ENCODE assay signal across 23 mouse cellular contexts in genomic region chr11:99208105-99208669, GRCm38 (mm10). TPM values are rescaled to one million over a fixed set of nuclear protein-coding genes. Genes with fewer than 3 reads are reported as not detected.
A peak's percentile ranks its signal among the peaks of the same experiment; 100 is the strongest.
DNase-seq lines count a peak whose midpoint lies in the region; ATAC-seq lines count a peak whose summit lies in the region.
"Had no signal": no experiment of that assay in that cellular context is flagged by ENCODE, and none has a peak within 500 bp of the region (broad histone marks: within the 10 kb centered on the region; RNA-seq: fewer than 3 reads in every experiment).

No protein-coding gene starts in this region.

- H3K9ac ChIP-seq in limb, embryonic 11.5 days (ENCODE audit: low read length), result no peak overlapping the region
- 0 out of 2 replicates have a peak overlapping the region, but pooled peaks have one; percentile 25 for H3K9ac ChIP-seq in heart, embryonic 14.5 days (ENCODE audit: low read length)
- no peak overlapping the region for H3K9ac ChIP-seq in hindbrain, embryonic 14.5 days
- H3K9ac ChIP-seq: hindbrain, embryonic 12.5 days; intestine, embryonic 15.5 days; liver, postnatal 0 days had no signal

- H3K27me3 ChIP-seq in limb, embryonic 11.5 days (ENCODE audit: control insufficient read depth, insufficient read depth, low read length), result no peaks in the 10 kb centered on the region
- H3K27me3 ChIP-seq in limb, embryonic 10.5 days (ENCODE audit: low read depth, poor library complexity, severe bottlenecking), result no peaks in the 10 kb centered on the region
- no peaks in the 10 kb centered on the region for H3K27me3 ChIP-seq in heart, embryonic 14.5 days (ENCODE audit: control insufficient read depth, insufficient read depth, low read length)
- H3K27me3 ChIP-seq in hindbrain, embryonic 14.5 days (ENCODE audit: control insufficient read depth, insufficient read depth, low read length), result no peaks in the 10 kb centered on the region
- H3K27me3 ChIP-seq: hindbrain, embryonic 12.5 days; intestine, embryonic 15.5 days; Patski had no signal

- 74% methylated on average over 8 of the region's 8 CpGs for WGBS in limb, embryonic 11.5 days
- WGBS in limb, embryonic 10.5 days, result 88% methylated on average over 8 of the region's 8 CpGs
- WGBS in heart, embryonic 14.5 days, result 31% methylated on average over 8 of the region's 8 CpGs
- WGBS in hindbrain, embryonic 14.5 days, result 82% methylated on average over 8 of the region's 8 CpGs

- no peak overlapping the region for H3K4me3 ChIP-seq in limb, embryonic 11.5 days (ENCODE audit: low read depth, low read length)
- no peak overlapping the region for H3K4me3 ChIP-seq in limb, embryonic 10.5 days
- no peak overlapping the region for H3K4me3 ChIP-seq in heart, embryonic 14.5 days (ENCODE audit: control insufficient read depth in 1 of 2, insufficient read depth in 1 of 2, low read depth in 1 of 2, low read length in 2 of 2)
- H3K4me3 ChIP-seq in hindbrain, embryonic 14.5 days (replicated peaks; ENCODE audit: low read length), result no peak overlapping the region
- H3K4me3 ChIP-seq: hindbrain, embryonic 12.5 days; intestine, embryonic 15.5 days had no signal

- H3K9me3 ChIP-seq in limb, embryonic 11.5 days (ENCODE audit: control insufficient read depth, low read length), result no peaks in the 10 kb centered on the region
- no peaks in the 10 kb centered on the region for H3K9me3 ChIP-seq in limb, embryonic 10.5 days (replicated peaks)
- no peaks in the 10 kb centered on the region for H3K9me3 ChIP-seq in heart, embryonic 14.5 days (ENCODE audit: control insufficient read depth, low read length)
- no peaks in the 10 kb centered on the region for H3K9me3 ChIP-seq in hindbrain, embryonic 14.5 days (ENCODE audit: control insufficient read depth, low read length)
- H3K9me3 ChIP-seq: hindbrain, embryonic 12.5 days; intestine, embryonic 15.5 days had no signal

- peak; percentile 38 for DNase-seq in limb, embryonic 11.5 days (ENCODE audit: low spot score)
- no peak for DNase-seq in limb, embryonic 10.5 days (ENCODE audit: low spot score)
- DNase-seq in heart, adult 8-10 months (ENCODE audit: low spot score), result peak; percentile 34
- DNase-seq in right cerebral cortex, postnatal 10 days (ENCODE audit: low spot score in 2 of 2), result no peak
- DNase-seq in hindbrain, embryonic 14.5 days (ENCODE audit: low spot score), result no peak
- DNase-seq in gastrocnemius, adult 8-10 months (ENCODE audit: low spot score in 2 of 2), result no peak
- DNase-seq: adrenal gland, postnatal 10 days; cerebellum, adult 9-11 months; gastrocnemius, postnatal 25 days; kidney, adult 9 months; kidney, postnatal 25 days; liver, postnatal 0 days; lung, postnatal 10 days; midbrain, embryonic 14.5 days; right cerebral cortex, postnatal 4 days had no signal

- H3K36me3 ChIP-seq in limb, embryonic 11.5 days (ENCODE audit: control insufficient read depth, insufficient read depth, low read length), result peaks cover 19% of the 10 kb centered on the region
- peaks cover 50% of the 10 kb centered on the region for H3K36me3 ChIP-seq in limb, embryonic 10.5 days
- H3K36me3 ChIP-seq in heart, embryonic 14.5 days (ENCODE audit: control insufficient read depth, insufficient read depth, low read length), result peaks cover 41% of the 10 kb centered on the region
- peaks cover 50% of the 10 kb centered on the region for H3K36me3 ChIP-seq in hindbrain, embryonic 14.5 days (replicated peaks; ENCODE audit: control insufficient read depth, insufficient read depth)

- no peak overlapping the region for H3K27ac ChIP-seq in limb, embryonic 11.5 days (replicated peaks; ENCODE audit: low read depth, low read length)
- no peak overlapping the region for H3K27ac ChIP-seq in limb, embryonic 10.5 days
- H3K27ac ChIP-seq in heart, embryonic 14.5 days (replicated peaks in 1 of 2; ENCODE audit: control insufficient read depth in 1 of 2, insufficient read depth in 1 of 2, low read depth in 2 of 2, low read length in 2 of 2), result peak overlapping the region; percentile 53 to 71
- no peak overlapping the region for H3K27ac ChIP-seq in hindbrain, embryonic 14.5 days
- H3K27ac ChIP-seq: hindbrain, embryonic 12.5 days; intestine, embryonic 15.5 days had no signal

- no peak for ATAC-seq in limb, embryonic 11.5 days (ENCODE audit: insufficient number of reproducible peaks, low FRiP score, low TSS enrichment, low read depth)
- no peak; the same call in 1 of the 2 replicates for ATAC-seq in heart, embryonic 14.5 days (ENCODE audit: insufficient number of reproducible peaks, insufficient read depth, low FRiP score, low read depth)
- ATAC-seq in hindbrain, embryonic 14.5 days (ENCODE audit: low FRiP score), result no peak
- ATAC-seq: intestine, embryonic 15.5 days; liver, postnatal 0 days had no signal

- H3K4me2 ChIP-seq in limb, embryonic 11.5 days (ENCODE audit: low read depth, severe bottlenecking), result no peak overlapping the region
- peak overlapping the region; percentile 38 for H3K4me2 ChIP-seq in heart, embryonic 14.5 days (ENCODE audit: low read length)
- H3K4me2 ChIP-seq in hindbrain, embryonic 14.5 days (replicated peaks), result no peak overlapping the region
- H3K4me2 ChIP-seq: hindbrain, embryonic 12.5 days; intestine, embryonic 15.5 days had no signal

- no peaks in the 10 kb centered on the region for H3K4me1 ChIP-seq in limb, embryonic 11.5 days (ENCODE audit: control insufficient read depth, insufficient read depth, low read length)
- H3K4me1 ChIP-seq in limb, embryonic 10.5 days, result peaks cover 9% of the 10 kb centered on the region; the same call in 1 of the 2 replicates
- peaks cover 10 to 30% of the 10 kb centered on the region in 2 experiments for H3K4me1 ChIP-seq in heart, embryonic 14.5 days (ENCODE audit: control insufficient read depth in 2 of 2, insufficient read depth in 2 of 2, low read length in 2 of 2)
- no peaks in the 10 kb centered on the region for H3K4me1 ChIP-seq in hindbrain, embryonic 14.5 days (replicated peaks; ENCODE audit: control insufficient read depth, insufficient read depth, low read length)
- H3K4me1 ChIP-seq: hindbrain, embryonic 12.5 days; intestine, embryonic 15.5 days had no signal

RNA-seq across cellular contexts. Expression of gene Smarce1, which starts 22.6 kb away (rescaled TPM):
- 261 and 272 TPM in 2 replicates for polyA plus RNA-seq in limb, embryonic 11.5 days (2014; fragmentation: Nextera tagmentation; extraction: Ambion mirVana)
- polyA plus RNA-seq in limb, embryonic 10.5 days (2016; fragmentation: Nextera tagmentation; extraction: Ambion mirVana), result 352 and 394 TPM in 2 replicates
- total RNA-seq in heart, adult 8-10 months (2022), result 10 to 100 TPM; 34.8 to 44.8 (median 41.2) TPM
- polyA plus RNA-seq in heart, embryonic 14.5 days (2014; fragmentation: Nextera tagmentation; extraction: Ambion mirVana), result 93.5 and 104 TPM in 2 replicates
- polyA plus RNA-seq in hindbrain, embryonic 14.5 days (2014; fragmentation: Nextera tagmentation; extraction: Ambion mirVana), result 131 and 136 TPM in 2 replicates
- total RNA-seq in gastrocnemius, adult 8-10 months (2022), result 10 to 100 TPM; 20.8 to 29.7 (median 25.3) TPM

RNA-seq across cellular contexts. Expression of gene Krt222, which starts 35.7 kb away (rescaled TPM):
- 0.13 and 0.16 TPM in 2 replicates for polyA plus RNA-seq in limb, embryonic 11.5 days (2014; fragmentation: Nextera tagmentation; extraction: Ambion mirVana)
- polyA plus RNA-seq in limb, embryonic 10.5 days (2016; fragmentation: Nextera tagmentation; extraction: Ambion mirVana), result 0.20 and 0.25 TPM in 2 replicates
- 10 to 100 TPM; 26.5 to 44.5 (median 31.0) TPM for total RNA-seq in heart, adult 8-10 months (2022)
- polyA plus RNA-seq in heart, embryonic 14.5 days (2014; fragmentation: Nextera tagmentation; extraction: Ambion mirVana), result 3.0 and 3.4 TPM in 2 replicates
- 7.3 and 9.3 TPM in 2 replicates for polyA plus RNA-seq in hindbrain, embryonic 14.5 days (2014; fragmentation: Nextera tagmentation; extraction: Ambion mirVana)
- total RNA-seq in gastrocnemius, adult 8-10 months (2022), result 1 to 10 TPM; 1.7 to 3.0 (median 2.0) TPM
- total RNA-seq: megakaryocyte, adult 5-6 weeks had no signal
- polyA plus RNA-seq: liver, adult 2 months had no signal

RNA-seq across cellular contexts. Expression of gene Ccr7, which starts 53.3 kb away (rescaled TPM):
- 1.0 and 1.3 TPM in 2 replicates for polyA plus RNA-seq in limb, embryonic 11.5 days (2014; fragmentation: Nextera tagmentation; extraction: Ambion mirVana)
- polyA plus RNA-seq in limb, embryonic 10.5 days (2016; fragmentation: Nextera tagmentation; extraction: Ambion mirVana), result 0.82 and 1.3 TPM in 2 replicates
- under 1 TPM in 3 of 4 experiments, not detected in 1; 0.14 to 0.57 (median 0.25) TPM for total RNA-seq in heart, adult 8-10 months (2022)
- polyA plus RNA-seq in heart, embryonic 14.5 days (2014; fragmentation: Nextera tagmentation; extraction: Ambion mirVana), result 0.16 TPM in 1 of 2 replicates, not detected in the other
- 0.23 TPM in 1 of 2 replicates, not detected in the other for polyA plus RNA-seq in hindbrain, embryonic 14.5 days (2014; fragmentation: Nextera tagmentation; extraction: Ambion mirVana)
- not detected for total RNA-seq in gastrocnemius, adult 8-10 months (2022)
- total RNA-seq: gastrocnemius, postnatal 25 days; layer of hippocampus, adult 8-10 months; left cerebral cortex, postnatal 36 days had no signal

Comparison
In these comparisons a context has a peak if more than half of its experiments do, and no peak if none do; other contexts are left out.
1. DNase-seq: peak in limb, embryonic 11.5 days (single experiment) and heart, adult 8-10 months (single experiment); none in limb, embryonic 10.5 days (single experiment), right cerebral cortex, postnatal 10 days (0 of 2), hindbrain, embryonic 14.5 days (single experiment) and gastrocnemius, adult 8-10 months (0 of 2).
2. H3K27ac ChIP-seq: peak in heart, embryonic 14.5 days (2 of 2); none in limb, embryonic 11.5 days (single experiment), limb, embryonic 10.5 days (single experiment) and hindbrain, embryonic 14.5 days (single experiment).